Mouse (Mus musculus) duodenum, adult 2 months (tissue): ENCODE data around the gene Hist1h2aa. TPM values are rescaled to one million over a fixed set of nuclear protein-coding genes. Genes with fewer than 3 reads are reported as not detected.

Source experiments
- polyA plus RNA-seq: library from polyadenylated mRNA; depleted of rRNA; stranded (reverse); fragments of >200 nt; gene quantifications from 2 replicates; pipeline ENCODE4 v1.2.3, GENCODE M21; 2012; ENCODE audit warnings: low replicate concordance; rRNA removed

The Hist1h2aa gene
- polyA plus RNA-seq: not detected in 2 replicates

DNA sequence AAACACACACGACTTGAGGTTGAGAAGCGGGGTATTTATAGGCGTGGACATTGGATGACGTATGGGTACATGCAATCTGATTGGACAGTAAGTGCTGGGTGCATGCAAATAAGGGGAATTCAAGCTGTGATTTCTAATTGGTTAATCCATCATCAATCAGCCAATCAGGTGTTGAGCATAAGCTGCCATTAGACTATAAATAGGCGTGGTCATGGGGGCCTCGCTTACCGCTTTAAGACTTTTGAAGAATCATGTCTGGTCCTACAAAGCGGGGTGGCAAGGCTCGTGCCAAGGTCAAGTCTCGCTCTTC lies at the start of gene Hist1h2aa:
Hist1h2aa (plus strand) TSS at position 252 of the 310 bp plus-strand sequence.

DNA sequence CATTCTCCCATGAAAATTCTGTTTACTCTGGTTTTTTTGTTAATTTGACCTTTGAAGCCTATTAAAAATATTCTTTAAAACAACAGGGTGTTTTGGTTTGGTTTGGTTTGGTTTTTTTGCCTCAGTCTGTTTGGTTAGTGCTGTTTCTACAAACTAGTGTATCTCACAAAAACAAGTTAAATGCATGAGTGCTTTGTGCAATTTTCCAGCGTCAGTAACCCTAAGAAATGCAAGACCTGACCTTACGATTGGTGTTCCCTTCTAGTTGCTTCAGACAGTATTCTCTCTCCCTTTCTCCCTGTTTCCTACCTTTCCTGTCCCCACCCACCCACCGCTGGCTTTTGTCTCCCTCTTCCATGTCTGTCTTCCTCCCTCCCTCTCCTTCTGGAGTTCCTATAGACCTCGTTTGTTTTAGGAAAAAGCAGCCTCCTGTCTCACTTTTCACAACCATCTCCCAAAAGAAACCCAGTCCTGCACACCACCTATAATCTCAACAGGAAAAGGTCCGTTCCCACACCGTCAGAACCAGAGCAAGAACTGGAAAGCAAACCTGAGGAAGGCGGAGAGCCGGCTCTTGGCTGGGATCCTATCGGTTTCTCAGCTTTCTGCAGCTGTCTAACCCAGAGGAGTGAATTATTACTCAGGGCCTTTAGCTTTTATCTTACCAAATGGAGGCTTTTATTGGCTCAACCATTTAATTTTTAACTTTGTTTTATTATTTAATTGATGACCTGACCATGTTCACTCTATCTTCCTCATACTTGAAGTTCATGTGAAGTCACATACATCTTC lies 19.7 kb upstream of the Hist1h2aa start, which contains the start of gene Slc17a4:
Slc17a4 (minus strand) TSS at position 634 of the 792 bp plus-strand sequence.

DNA sequence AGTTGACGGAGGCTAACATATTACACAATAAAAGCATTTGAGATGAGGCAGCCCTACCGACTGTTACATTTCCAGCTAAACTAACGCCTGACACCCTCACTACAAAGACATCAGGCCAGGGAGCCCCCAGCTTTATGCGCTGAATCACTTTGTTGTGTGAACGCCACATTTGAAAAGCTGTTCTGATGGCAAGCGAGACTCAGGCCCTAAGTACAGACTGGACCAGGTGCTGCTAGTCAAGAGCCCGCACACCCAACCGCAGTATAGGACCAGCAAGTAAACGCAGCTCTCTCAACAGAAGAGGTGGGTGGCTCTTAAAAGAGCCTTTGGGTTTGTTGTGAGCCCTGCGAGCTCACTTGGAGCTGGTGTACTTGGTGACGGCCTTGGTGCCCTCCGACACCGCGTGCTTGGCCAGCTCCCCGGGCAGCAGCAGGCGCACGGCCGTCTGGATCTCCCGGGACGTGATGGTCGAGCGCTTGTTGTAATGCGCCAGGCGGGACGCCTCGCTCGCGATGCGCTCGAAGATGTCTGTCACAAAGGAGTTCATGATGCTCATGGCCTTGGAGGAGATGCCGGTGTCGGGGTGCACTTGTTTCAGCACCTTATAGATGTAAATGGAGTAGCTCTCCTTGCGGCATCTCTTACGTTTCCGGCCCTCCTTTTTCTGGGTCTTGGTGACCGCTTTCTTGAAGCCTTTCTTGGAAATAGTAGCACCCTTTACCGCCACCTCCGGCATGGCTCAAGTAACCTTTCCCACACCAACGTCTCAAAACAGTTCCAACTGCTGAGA lies 646 bp upstream of the Hist1h2aa start, which contains the start of gene Hist1h2ba:
Hist1h2ba (minus strand) TSS at position 736 of the 790 bp plus-strand sequence.

Other genes with a start within 250 kb of the Hist1h2aa start
- gene Hist1h1t, start 238.6 kb upstream of the Hist1h2aa start, polyA plus RNA-seq: not detected in 2 replicates
- 4.4 and 18.3 TPM in 2 replicates for gene Hist1h4c, start 236.0 kb upstream of the Hist1h2aa start, polyA plus RNA-seq
- 5.9 and 6.9 TPM in 2 replicates for gene Hfe, start 223.6 kb upstream of the Hist1h2aa start, polyA plus RNA-seq
- 19.5 and 49.1 TPM in 2 replicates for gene Hist1h1c, start 195.7 kb upstream of the Hist1h2aa start, polyA plus RNA-seq
- gene Hist1h3c, start 188.9 kb upstream of the Hist1h2aa start, polyA plus RNA-seq: 35.9 and 40.8 TPM in 2 replicates
- gene Hist1h2bb, start 187.7 kb upstream of the Hist1h2aa start, polyA plus RNA-seq: 18.7 and 20.8 TPM in 2 replicates
- gene Hist1h2ab, start 183.3 kb upstream of the Hist1h2aa start, polyA plus RNA-seq: 22.8 and 64.3 TPM in 2 replicates
- gene Hist1h3b, start 182.2 kb upstream of the Hist1h2aa start, polyA plus RNA-seq: 30.7 and 39.7 TPM in 2 replicates
- gene Hist1h4b, start 177.4 kb upstream of the Hist1h2aa start, polyA plus RNA-seq: 9.6 and 14.6 TPM in 2 replicates
- gene Hist1h4a, start 173.2 kb upstream of the Hist1h2aa start, polyA plus RNA-seq: 6.3 and 13.5 TPM in 2 replicates
- gene Hist1h3a, start 172.1 kb upstream of the Hist1h2aa start, polyA plus RNA-seq: 21.3 and 31.3 TPM in 2 replicates
- gene Hist1h1a, start 170.8 kb upstream of the Hist1h2aa start, polyA plus RNA-seq: 0.74 and 1.2 TPM in 2 replicates
- gene Trim38, start 164.5 kb upstream of the Hist1h2aa start, polyA plus RNA-seq: 0.71 and 3.3 TPM in 2 replicates
- gene Slc17a2, start 127.5 kb upstream of the Hist1h2aa start, polyA plus RNA-seq: 0.06 TPM in 1 of 2 replicates, not detected in the other
- gene Slc17a3, start 95.0 kb upstream of the Hist1h2aa start, polyA plus RNA-seq: not detected in 2 replicates
- gene Slc17a1, start 66.7 kb upstream of the Hist1h2aa start, polyA plus RNA-seq: not detected in 2 replicates
- 8.6 and 29.0 TPM in 2 replicates for gene Slc17a4, start 19.5 kb upstream of the Hist1h2aa start, polyA plus RNA-seq
- not detected in 2 replicates for gene Hist1h2ba, start 306 bp upstream of the Hist1h2aa start, polyA plus RNA-seq
- gene Scgn, start 56.8 kb downstream of the Hist1h2aa start, polyA plus RNA-seq: 1.1 and 1.2 TPM in 2 replicates